Mouse (Mus musculus): Measurements from ENCODE around the gene Rac2.

DNA sequence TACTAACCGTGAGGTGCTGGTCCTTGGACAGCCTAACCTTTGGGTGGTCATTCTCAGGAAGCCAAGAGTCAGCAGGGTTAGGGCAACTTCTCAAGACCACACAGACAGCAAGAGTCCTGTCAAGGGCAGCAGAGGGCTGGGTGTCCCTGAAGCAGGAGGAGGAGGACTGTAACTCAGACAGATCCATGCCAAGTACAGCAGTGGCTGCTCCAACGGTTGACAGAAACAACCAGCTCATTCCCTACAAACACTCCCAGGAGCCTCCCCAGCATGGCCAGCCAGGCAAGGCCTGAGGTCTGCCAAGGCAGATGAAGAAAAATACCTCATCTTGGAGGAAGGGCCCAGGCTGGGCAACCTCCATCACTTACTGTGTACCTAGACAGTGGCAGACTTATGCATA is 44.4 kb upstream of the Rac2 start:
- TF ChIP-seq POLR2A (IDR thresholded peaks at IDR 0.05; ENCODE audit: low read depth, low read length) (no peak), CTCF (conservative IDR thresholded peaks at IDR 0.05; ENCODE audit: insufficient read depth, insufficient read length, low read depth, low read length) (no peak)
